Mouse (Mus musculus) frontal cortex, adult (tissue): ENCODE measurements at regions not wholly inside any gene's neighbourhood (a gene's known extent, or its start where the extent isn't known, plus 50 kb on each side); places are given as distances from the start of the nearest gene placed in this dataset.
A peak's percentile ranks its signal among the peaks of the same experiment; 100 is the strongest.

Experiments
- ATAC-seq: cut with Nextera tagmentation; 2 replicates; pipeline ENCODE4 v1.9.2; 2017; ENCODE audit warnings: mild to moderate bottlenecking, moderate library complexity, mixed read lengths; ENCODE audit not compliant: low TSS enrichment

GRCm38 (mm10) chr10:6597256-6597655 lies 161.1 kb upstream of the Oprm1 start:
- ATAC-seq = peak; percentile 88

- peak; percentile 72 for ATAC-seq
Observed at GRCm38 (mm10) chr10:6598586-6598985, 159.7 kb upstream of the Oprm1 start.

GRCm38 (mm10) chr10:6647576-6647975 lies 110.7 kb upstream of the Oprm1 start:
- peak; percentile 89 for ATAC-seq

GRCm38 (mm10) chr10:6685308-6686080 lies 72.8 kb upstream of the Oprm1 start:
- ATAC-seq = peak; percentile 95

- no peak for ATAC-seq
Observed at GRCm38 (mm10) chr10:6686081-6686474, 72.2 kb upstream of the Oprm1 start.
